Mouse (Mus musculus) spleen, adult 2 months (tissue): ENCODE results near the gene Plet1.

Source experiments
- CTCF ChIP-seq: fragments of 200-500 bp; IDR thresholded peaks from 2 replicates; pipeline ENCODE4 v1.5.1; 2011; ENCODE audit warnings: mild to moderate bottlenecking, inconsistent platforms; ENCODE audit not compliant: insufficient read depth, insufficient read length, insufficient replicate concordance; ENCODE audit errors: extremely low read depth
- POLR2A ChIP-seq: fragments of 200-500 bp; IDR thresholded peaks from 2 replicates; pipeline ENCODE4 v1.6.1; 2011; ENCODE audit warnings: low read depth, low read length, inconsistent platforms

- TF ChIP-seq POLR2A (no peak), CTCF (no peak)
These were observed 3.5 kb upstream of the Plet1 start for GRCm38 (mm10) chr9:50490836-50491235.
